Mouse (Mus musculus): ENCODE data around the gene Syt7.

Gene Syt7

DNA sequence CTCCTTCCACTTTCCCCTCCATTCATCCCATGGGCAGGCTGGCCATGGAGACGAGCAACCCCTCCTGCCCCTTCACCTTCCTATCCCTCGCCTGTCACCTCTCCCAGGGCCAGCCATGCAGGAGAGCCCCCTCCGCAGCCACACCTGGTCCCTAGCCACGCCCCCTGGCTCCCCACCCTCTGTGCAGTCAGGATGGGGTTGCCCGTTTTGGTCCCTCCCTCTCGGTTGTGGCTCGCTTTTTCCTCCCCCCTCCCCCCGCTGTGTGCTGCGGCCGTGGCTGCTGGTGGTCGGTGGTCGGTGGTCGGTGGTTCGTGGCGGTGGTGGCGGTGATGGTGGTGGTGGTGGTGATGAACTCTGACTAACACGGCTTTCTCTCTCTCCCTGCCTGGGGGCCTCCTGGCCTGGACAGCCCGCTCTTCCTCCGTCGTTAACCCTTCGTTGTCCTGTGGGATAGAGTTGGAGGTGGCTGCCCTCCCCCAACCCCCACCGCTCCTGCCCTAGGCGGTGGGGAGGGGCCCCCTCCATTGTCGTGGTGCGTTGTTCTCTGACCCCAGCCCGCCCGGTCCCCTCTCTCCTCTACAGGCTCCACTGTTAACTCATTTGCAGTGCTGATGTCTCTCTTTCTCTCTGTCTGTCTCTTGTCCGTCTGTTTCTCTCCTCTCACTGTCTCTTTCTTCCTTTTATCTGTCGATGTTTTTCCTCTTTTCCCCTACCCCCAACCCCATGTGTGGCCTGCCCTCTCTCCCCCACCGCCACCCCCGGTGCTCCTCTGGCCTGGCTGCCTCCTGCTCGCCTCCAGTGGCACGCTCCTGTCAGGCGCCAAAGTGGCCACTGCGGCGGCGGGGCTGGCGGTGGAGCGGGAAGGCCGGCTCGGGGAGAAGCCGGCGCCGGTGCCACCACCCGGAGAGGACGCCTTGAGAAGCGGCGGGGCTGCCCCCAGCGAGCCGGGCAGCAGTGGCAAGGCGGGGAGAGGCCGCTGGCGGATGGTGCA is 33.4 kb downstream of the Syt7 start:
- DNase-seq (ENCODE audit: low read depth in 1 of 2, low spot score in 2 of 2) = no peak

DNA sequence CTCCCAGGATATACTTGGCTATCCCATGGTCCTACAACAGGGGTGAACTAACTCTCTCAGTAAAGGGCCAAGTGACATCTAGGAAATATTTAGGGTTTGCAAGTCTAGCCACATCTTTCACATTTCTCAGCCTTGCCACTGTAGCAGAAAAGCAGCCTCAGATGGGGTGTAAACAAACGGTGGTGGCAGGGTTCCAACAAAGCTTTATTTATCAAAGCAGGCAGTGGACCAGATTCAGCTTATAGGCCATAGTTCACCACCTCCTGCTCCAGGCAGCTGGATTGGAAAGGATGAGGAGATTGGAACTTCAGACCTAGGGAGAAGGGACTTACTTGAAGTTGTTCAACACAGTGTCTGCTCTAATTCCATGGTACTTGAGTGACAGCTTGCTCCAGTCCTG is 35.9 kb downstream of the Syt7 start:
- DNase-seq (ENCODE audit: low read depth in 1 of 2, low spot score in 2 of 2) = no peak

GRCm38 (mm10) chr19:10425484-10426270 is 36.8 kb downstream of the Syt7 start:
- no peak for DNase-seq (ENCODE audit: low read depth in 1 of 2, low spot score in 2 of 2)

DNA sequence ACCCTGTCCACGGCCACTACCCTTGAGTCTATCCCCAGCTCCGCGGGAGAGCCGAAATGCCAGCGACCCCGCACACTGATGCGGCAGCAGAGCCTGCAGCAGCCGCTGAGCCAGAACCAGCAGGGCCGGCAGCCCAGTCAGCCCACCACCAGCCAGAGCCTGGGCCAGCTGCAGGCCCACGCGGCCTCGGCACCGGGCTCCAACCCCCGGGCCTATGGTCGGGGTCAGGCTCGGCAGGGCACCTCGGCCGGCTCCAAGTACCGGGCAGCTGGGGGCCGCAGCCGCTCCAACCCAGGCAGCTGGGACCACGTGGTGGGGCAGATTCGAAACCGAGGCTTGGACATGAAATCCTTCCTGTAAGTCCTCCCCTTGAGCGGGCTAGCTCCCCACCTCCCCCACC is 37.4 kb downstream of the Syt7 start:
- no peak for DNase-seq (ENCODE audit: low read depth in 1 of 2, low spot score in 2 of 2)

GRCm38 (mm10) chr19:10426793-10427192 is 37.9 kb downstream of the Syt7 start:
- DNase-seq (ENCODE audit: low read depth in 1 of 2, low spot score in 2 of 2) = no peak

DNA sequence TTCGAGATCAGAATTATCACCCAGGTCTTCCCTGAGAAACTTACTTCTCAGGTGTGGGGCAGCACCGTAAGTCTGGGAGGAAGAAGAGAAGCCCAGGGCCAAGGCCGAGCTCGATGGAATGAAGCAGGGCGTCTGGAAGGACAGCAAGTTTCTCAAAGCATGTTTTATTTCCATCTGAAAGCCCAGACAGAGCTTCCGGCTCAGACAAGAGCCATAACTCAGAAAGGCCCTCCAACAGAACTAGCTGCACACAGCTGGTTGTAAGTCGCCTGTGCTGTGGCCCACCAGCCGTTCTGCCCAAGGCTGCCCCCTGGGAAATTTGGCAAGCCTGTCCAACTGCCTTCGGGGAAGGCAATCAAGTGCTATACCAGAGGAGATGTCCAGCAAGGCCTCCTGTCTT is 38.5 kb downstream of the Syt7 start:
- no peak for DNase-seq (ENCODE audit: low read depth in 1 of 2, low spot score in 2 of 2)

- no peak for DNase-seq (ENCODE audit: low read depth in 1 of 2, low spot score in 2 of 2)
Measured at GRCm38 (mm10) chr19:10429371-10429770, 40.5 kb downstream of the Syt7 start.

- DNase-seq (ENCODE audit: low read depth in 1 of 2, low spot score in 2 of 2) = no peak
Measured at GRCm38 (mm10) chr19:10431410-10431809, 42.5 kb downstream of the Syt7 start.

- no peak for DNase-seq (ENCODE audit: low read depth in 1 of 2, low spot score in 2 of 2)
Measured at GRCm38 (mm10) chr19:10431841-10432240, 43.0 kb downstream of the Syt7 start.

- no peak for DNase-seq (ENCODE audit: low read depth in 1 of 2, low spot score in 2 of 2)
Measured at GRCm38 (mm10) chr19:10433225-10433624, 44.3 kb downstream of the Syt7 start.

DNA sequence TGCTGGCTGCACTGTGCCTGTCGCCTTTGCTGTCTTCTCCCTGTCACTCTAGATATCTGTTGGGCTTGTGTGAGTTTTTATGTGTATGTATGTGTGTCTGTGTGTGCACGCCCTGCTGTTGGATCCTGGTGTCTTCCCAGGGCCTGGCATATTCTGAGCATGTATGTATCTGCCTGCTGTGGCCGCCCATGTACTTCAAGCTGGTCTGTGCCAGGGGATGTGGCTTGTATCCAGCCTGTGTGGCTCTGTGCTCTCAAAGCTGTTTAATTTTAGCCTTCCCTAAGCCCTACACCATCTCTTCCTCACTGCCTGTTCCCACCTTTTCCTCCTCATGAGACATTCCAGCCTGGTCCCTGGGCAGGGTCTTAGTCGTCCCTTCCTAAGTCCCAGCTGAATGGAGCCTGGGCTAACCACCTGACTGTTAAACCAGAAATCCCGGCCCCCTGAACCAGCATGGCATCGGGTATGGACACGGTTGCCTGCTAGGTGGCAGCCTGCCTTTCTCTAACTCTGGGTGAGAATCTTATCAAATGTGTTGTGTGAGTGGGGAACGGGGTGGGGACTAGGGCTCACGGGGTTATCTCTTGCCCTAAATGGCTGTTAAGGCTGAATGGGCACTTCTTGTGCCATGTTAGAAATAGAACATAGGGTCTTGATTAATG is 45.1 kb downstream of the Syt7 start:
- no peak for DNase-seq (ENCODE audit: low read depth in 1 of 2, low spot score in 2 of 2)

DNA sequence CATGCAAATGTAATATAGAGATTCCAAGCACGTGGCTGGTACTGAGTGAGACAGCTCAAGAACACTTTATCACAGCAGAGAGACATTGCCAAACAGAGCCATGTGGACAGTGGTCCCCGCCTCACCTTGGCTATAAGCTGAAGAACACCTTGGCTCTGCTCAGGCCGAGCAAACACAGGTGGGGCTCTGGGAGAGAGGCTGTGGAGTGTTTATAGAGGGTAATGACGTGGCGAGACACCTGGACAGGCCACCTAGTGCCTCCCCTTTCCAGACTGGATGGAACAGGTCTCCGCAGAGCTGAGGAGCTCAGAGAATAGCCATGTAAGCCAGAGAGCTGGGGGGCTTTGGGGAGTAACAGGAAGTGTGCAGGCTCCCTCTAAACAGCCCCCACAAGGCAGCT is 46.0 kb downstream of the Syt7 start:
- DNase-seq (ENCODE audit: low read depth in 1 of 2, low spot score in 2 of 2) = no peak

DNA sequence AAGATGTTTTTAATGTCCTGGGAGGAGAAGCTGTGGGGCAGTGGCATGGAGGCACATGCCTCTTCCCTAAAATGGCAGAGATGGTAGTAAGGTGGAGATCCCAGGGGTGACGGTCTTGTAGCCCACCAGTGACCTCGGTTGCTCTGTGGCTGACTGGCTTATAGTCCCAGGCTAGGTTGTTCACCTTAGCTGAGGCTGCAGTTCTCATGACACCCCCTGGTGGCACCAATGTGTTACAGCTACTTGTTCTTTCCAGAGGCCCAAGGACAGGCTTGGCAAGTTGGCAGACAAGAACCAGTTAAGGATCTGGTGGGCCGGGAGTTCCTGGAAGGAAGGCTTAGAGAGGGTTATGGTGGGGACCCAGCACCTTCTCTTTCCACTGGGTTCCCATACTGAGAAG is 47.0 kb downstream of the Syt7 start:
- no peak for DNase-seq (ENCODE audit: low read depth in 1 of 2, low spot score in 2 of 2)

- no peak for DNase-seq (ENCODE audit: low read depth in 1 of 2, low spot score in 2 of 2)
Measured at GRCm38 (mm10) chr19:10436726-10437125, 47.8 kb downstream of the Syt7 start.

- DNase-seq (ENCODE audit: low read depth in 1 of 2, low spot score in 2 of 2) = no peak
Measured at GRCm38 (mm10) chr19:10437521-10437920, 48.6 kb downstream of the Syt7 start.

DNA sequence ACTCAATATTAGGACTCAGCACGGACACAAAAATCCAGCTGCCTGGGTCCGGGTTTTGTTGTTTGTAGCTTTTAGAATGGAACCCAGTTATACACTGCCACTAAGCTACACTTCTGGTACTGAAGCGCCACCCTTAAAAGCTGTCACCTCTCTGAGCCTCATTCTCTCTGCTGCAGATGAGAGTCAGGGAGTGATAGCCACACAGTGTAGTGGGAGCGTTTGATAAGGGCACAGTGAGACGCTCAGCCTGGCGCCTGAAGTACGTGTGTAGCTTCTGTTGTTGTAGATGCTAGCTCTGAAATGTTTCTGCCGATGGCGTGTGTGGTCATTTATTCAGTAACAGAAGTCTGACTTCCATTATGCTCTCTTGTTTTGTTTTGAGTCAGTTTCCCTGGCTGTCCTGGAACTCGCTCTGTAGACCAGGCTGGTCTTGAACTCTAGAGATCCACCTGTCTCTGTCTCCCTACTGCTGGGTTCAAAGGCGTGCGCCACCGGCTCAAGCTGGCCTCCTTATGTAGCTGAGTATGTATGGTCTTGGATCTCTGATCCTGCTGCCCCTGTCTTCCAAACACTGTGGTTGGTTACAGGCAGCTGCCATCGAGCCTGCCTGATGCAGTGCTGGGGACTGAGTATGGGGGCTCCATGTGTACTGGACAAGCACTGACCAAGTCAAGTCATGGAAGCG is 55.9 kb downstream of the Syt7 start:
- DNase-seq (ENCODE audit: low read depth in 1 of 2, low spot score in 2 of 2) = no peak

GRCm38 (mm10) chr19:10448275-10448674 is 59.4 kb downstream of the Syt7 start:
- no peak for DNase-seq (ENCODE audit: low read depth in 1 of 2, low spot score in 2 of 2)

GRCm38 (mm10) chr19:10449190-10449589 is 60.3 kb downstream of the Syt7 start:
- no peak for DNase-seq (ENCODE audit: low read depth in 1 of 2, low spot score in 2 of 2)

DNA sequence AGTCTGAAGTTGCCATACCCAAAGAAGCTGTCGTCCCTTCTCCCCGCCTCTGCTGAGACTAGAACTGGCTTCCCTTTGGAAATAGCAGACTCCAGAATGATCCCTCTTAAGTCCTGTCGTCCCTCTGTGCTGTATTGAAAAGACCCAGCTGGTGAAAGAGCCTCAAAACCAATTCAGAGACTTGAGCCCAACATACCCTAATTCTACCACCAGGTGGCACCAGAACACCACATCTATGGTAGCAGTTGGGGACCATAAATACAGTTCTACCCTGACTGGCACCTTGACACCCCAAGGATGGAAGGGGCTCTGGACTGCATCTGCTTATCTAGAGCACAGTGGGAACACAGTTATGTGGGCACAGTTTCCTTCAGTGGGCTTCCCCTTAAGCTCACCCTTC is 60.8 kb downstream of the Syt7 start:
- no peak for DNase-seq (ENCODE audit: low read depth in 1 of 2, low spot score in 2 of 2)

DNA sequence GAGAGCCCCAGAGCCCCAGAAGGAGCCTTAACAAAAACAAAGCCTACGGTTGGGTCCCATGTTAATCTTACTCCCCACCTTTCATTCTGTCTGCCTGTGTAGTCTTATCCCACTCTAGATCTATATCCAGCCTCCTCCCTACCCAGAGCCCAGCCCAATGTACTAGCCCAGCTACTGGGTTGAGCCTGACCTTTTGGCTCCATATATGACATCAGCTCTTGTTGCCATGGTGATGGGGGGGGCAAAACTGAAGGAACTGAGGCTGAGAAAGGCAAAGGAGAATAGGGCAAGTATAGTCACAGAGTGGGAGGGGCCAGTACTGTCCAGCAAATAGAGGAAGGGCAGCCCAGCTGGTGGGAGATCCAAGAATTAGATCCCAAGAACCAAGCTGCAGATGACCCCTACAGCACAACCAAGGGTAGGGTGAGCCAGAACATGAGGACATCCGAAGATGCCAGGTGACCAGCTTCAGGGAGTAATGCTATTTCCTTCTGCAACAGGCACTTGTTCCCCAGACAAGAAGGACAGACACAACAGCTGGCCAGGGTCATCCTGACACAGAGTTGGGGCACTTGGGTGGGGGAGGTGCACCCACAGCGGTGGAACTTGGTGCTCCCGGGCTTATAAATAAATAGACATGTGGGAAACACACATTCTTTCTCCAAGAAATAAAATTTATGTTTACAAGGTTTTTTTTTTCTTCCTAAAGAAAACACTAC is 66.0 kb downstream of the Syt7 start:
- DNase-seq (ENCODE audit: low read depth in 1 of 2, low spot score in 2 of 2) = no peak
